In genomic region chr1:174971895-174972294, GRCm38 (mm10) we compare ENCODE assay signal across 25 mouse cellular contexts. TPM values are rescaled to one million over a fixed set of nuclear protein-coding genes. Genes with fewer than 3 reads are reported as not detected.
DNase-seq lines count a peak whose midpoint lies in the region; ATAC-seq and TF ChIP-seq lines count a peak whose summit lies in the region.
"Had no signal": no experiment of that assay in that cellular context is flagged by ENCODE, and none has a peak within 500 bp of the region (broad histone marks: within the 10 kb centered on the region; RNA-seq: fewer than 3 reads in every experiment).

No protein-coding gene starts in this region.

- 46% methylated on average over 6 of the region's 6 CpGs for WGBS in lung, embryonic 14.5 days
- WGBS in lung, postnatal 0 days = 45% methylated on average over 6 of the region's 6 CpGs
- 41% methylated on average over 6 of the region's 6 CpGs for WGBS in embryonic facial prominence, embryonic 15.5 days
- 63% methylated on average over 6 of the region's 6 CpGs for WGBS in neural tube, embryonic 12.5 days
- WGBS in forebrain, postnatal 0 days = 79% methylated on average over 6 of the region's 6 CpGs

- no peaks in the 10 kb centered on the region for H3K36me3 ChIP-seq in lung, embryonic 14.5 days (ENCODE audit: insufficient read depth)
- H3K36me3 ChIP-seq in lung, postnatal 0 days (ENCODE audit: insufficient read depth, low read length) = no peaks in the 10 kb centered on the region
- no peaks in the 10 kb centered on the region for H3K36me3 ChIP-seq in embryonic facial prominence, embryonic 15.5 days
- no peaks in the 10 kb centered on the region for H3K36me3 ChIP-seq in neural tube, embryonic 12.5 days
- H3K36me3 ChIP-seq in forebrain, postnatal 0 days (ENCODE audit: insufficient read depth) = no peaks in the 10 kb centered on the region
- H3K36me3 ChIP-seq: embryonic facial prominence, embryonic 12.5 days; forebrain, embryonic 10.5 days; G1E; heart, embryonic 12.5 days; liver, embryonic 13.5 days; lung, embryonic 15.5 days; stomach, embryonic 15.5 days had no signal

- no peaks in the 10 kb centered on the region for H3K4me1 ChIP-seq in lung, embryonic 14.5 days (ENCODE audit: insufficient read depth)
- no peaks in the 10 kb centered on the region for H3K4me1 ChIP-seq in lung, postnatal 0 days (ENCODE audit: insufficient read depth, low read depth, low read length)
- no peaks in the 10 kb centered on the region; the same call in 1 of the 2 replicates for H3K4me1 ChIP-seq in embryonic facial prominence, embryonic 15.5 days
- H3K4me1 ChIP-seq in neural tube, embryonic 12.5 days = no peaks in the 10 kb centered on the region
- H3K4me1 ChIP-seq in forebrain, postnatal 0 days (ENCODE audit: insufficient read depth) = no peaks in the 10 kb centered on the region
- H3K4me1 ChIP-seq: forebrain, embryonic 10.5 days; heart, embryonic 12.5 days; liver, embryonic 13.5 days; lung, embryonic 15.5 days; stomach, embryonic 15.5 days had no signal

- peak; percentile 41; the same call in 1 of the 2 replicates for ATAC-seq in lung, embryonic 14.5 days (ENCODE audit: insufficient read depth)
- ATAC-seq in lung, postnatal 0 days = no peak
- 0 out of 2 replicates have a peak, but pooled peaks have one; percentile 70 for ATAC-seq in embryonic facial prominence, embryonic 15.5 days (ENCODE audit: insufficient number of reproducible peaks, low FRiP score, low TSS enrichment, low read depth)
- peak; percentile 58; the same call in 1 of the 2 replicates for ATAC-seq in neural tube, embryonic 12.5 days (ENCODE audit: low FRiP score, low read depth)
- ATAC-seq in erythroid progenitor cell, adult 5-6 weeks (replicated peaks; ENCODE audit: low FRiP score, poor library complexity, severe bottlenecking) = no peak
- no peak for ATAC-seq in forebrain, postnatal 0 days
- ATAC-seq: CD4-positive, CD25-positive, alpha-beta regulatory T cell, adult 4 months; hindbrain, postnatal 0 days; intestine, postnatal 0 days had no signal

- TF ChIP-seq CTCF in lung, embryonic 14.5 days (IDR thresholded peaks at IDR 0.05; ENCODE audit: low read depth) = no peak
- no peak for TF ChIP-seq CTCF in lung, postnatal 0 days (IDR thresholded peaks at IDR 0.05)
- TF ChIP-seq CTCF in forebrain, postnatal 0 days (IDR thresholded peaks at IDR 0.05; ENCODE audit: low read depth) = no peak

- no peak overlapping the region for H3K4me3 ChIP-seq in lung, embryonic 14.5 days (ENCODE audit: low read depth, low read length)
- no peak overlapping the region for H3K4me3 ChIP-seq in lung, postnatal 0 days (ENCODE audit: low read depth, low read length)
- no peak overlapping the region for H3K4me3 ChIP-seq in embryonic facial prominence, embryonic 15.5 days (replicated peaks)
- H3K4me3 ChIP-seq in neural tube, embryonic 12.5 days = no peak overlapping the region
- H3K4me3 ChIP-seq in forebrain, postnatal 0 days (ENCODE audit: low read depth, low read length) = no peak overlapping the region
- H3K4me3 ChIP-seq: embryonic facial prominence, embryonic 12.5 days; forebrain, embryonic 10.5 days; heart, embryonic 12.5 days; liver, embryonic 13.5 days; lung, embryonic 15.5 days; stomach, embryonic 15.5 days had no signal

- no peaks in the 10 kb centered on the region for H3K27me3 ChIP-seq in lung, embryonic 14.5 days (ENCODE audit: insufficient read depth, low read length)
- H3K27me3 ChIP-seq in lung, postnatal 0 days (replicated peaks; ENCODE audit: insufficient read depth, low read length) = no peaks in the 10 kb centered on the region
- H3K27me3 ChIP-seq in embryonic facial prominence, embryonic 15.5 days = no peaks in the 10 kb centered on the region
- no peaks in the 10 kb centered on the region for H3K27me3 ChIP-seq in neural tube, embryonic 12.5 days (replicated peaks)
- H3K27me3 ChIP-seq in forebrain, postnatal 0 days (ENCODE audit: insufficient read depth, low read length) = no peaks in the 10 kb centered on the region
- H3K27me3 ChIP-seq: embryonic facial prominence, embryonic 12.5 days; heart, embryonic 12.5 days; liver, embryonic 13.5 days; lung, embryonic 15.5 days; stomach, embryonic 15.5 days had no signal

- no peaks in the 10 kb centered on the region for H3K9me3 ChIP-seq in lung, embryonic 14.5 days (ENCODE audit: low read depth, low read length)
- H3K9me3 ChIP-seq in lung, postnatal 0 days (ENCODE audit: low read length) = no peaks in the 10 kb centered on the region
- no peaks in the 10 kb centered on the region for H3K9me3 ChIP-seq in embryonic facial prominence, embryonic 15.5 days (replicated peaks)
- H3K9me3 ChIP-seq in neural tube, embryonic 12.5 days = no peaks in the 10 kb centered on the region
- no peaks in the 10 kb centered on the region for H3K9me3 ChIP-seq in forebrain, postnatal 0 days (ENCODE audit: low read length)
- H3K9me3 ChIP-seq: embryonic facial prominence, embryonic 12.5 days; forebrain, embryonic 10.5 days; heart, embryonic 12.5 days; liver, embryonic 13.5 days; lung, embryonic 15.5 days; stomach, embryonic 15.5 days had no signal

- no peak for DNase-seq in lung, embryonic 14.5 days
- no peak for DNase-seq in lung, postnatal 0 days (ENCODE audit: low spot score)
- peak; percentile 1 for DNase-seq in embryo, embryonic 11.5 days (ENCODE audit: low read depth, low spot score)
- DNase-seq in thymus, postnatal 10 days (ENCODE audit: low spot score in 2 of 2) = no peak
- DNase-seq in forebrain, postnatal 0 days = no peak
- DNase-seq: adrenal gland, postnatal 14 days; cerebellum, adult 11 months; cerebellum, postnatal 10 days; liver, embryonic 13.5 days; thymus, adult 18-20 months had no signal

- no peak overlapping the region for H3K4me2 ChIP-seq in lung, embryonic 14.5 days
- no peak overlapping the region for H3K4me2 ChIP-seq in lung, postnatal 0 days (replicated peaks; ENCODE audit: low read depth, low read length)
- no peak overlapping the region for H3K4me2 ChIP-seq in embryonic facial prominence, embryonic 15.5 days (replicated peaks)
- H3K4me2 ChIP-seq in neural tube, embryonic 12.5 days (replicated peaks) = no peak overlapping the region
- H3K4me2 ChIP-seq in forebrain, postnatal 0 days (ENCODE audit: low read depth) = no peak overlapping the region
- H3K4me2 ChIP-seq: embryonic facial prominence, embryonic 12.5 days; heart, embryonic 12.5 days; liver, embryonic 13.5 days; lung, embryonic 15.5 days; midbrain, embryonic 11.5 days; stomach, embryonic 15.5 days had no signal

- no peak overlapping the region for H3K27ac ChIP-seq in lung, embryonic 14.5 days (ENCODE audit: low read depth)
- H3K27ac ChIP-seq in lung, postnatal 0 days (ENCODE audit: low read length) = no peak overlapping the region
- H3K27ac ChIP-seq in embryonic facial prominence, embryonic 15.5 days (replicated peaks) = no peak overlapping the region
- H3K27ac ChIP-seq in neural tube, embryonic 12.5 days = no peak overlapping the region
- H3K27ac ChIP-seq in forebrain, postnatal 0 days (ENCODE audit: low read depth, low read length) = no peak overlapping the region
- H3K27ac ChIP-seq: embryonic facial prominence, embryonic 12.5 days; forebrain, embryonic 10.5 days; hindbrain, postnatal 0 days; kidney, postnatal 0 days; liver, embryonic 13.5 days; lung, embryonic 15.5 days; macrophage; stomach, embryonic 15.5 days had no signal

- H3K9ac ChIP-seq in lung, embryonic 14.5 days = no peak overlapping the region
- no peak overlapping the region for H3K9ac ChIP-seq in lung, postnatal 0 days (replicated peaks; ENCODE audit: low read depth)
- H3K9ac ChIP-seq in embryonic facial prominence, embryonic 15.5 days = no peak overlapping the region
- H3K9ac ChIP-seq in neural tube, embryonic 12.5 days = no peak overlapping the region
- H3K9ac ChIP-seq in forebrain, postnatal 0 days = no peak overlapping the region
- H3K9ac ChIP-seq: embryonic facial prominence, embryonic 12.5 days; heart, embryonic 12.5 days; liver, embryonic 13.5 days; lung, embryonic 15.5 days; stomach, embryonic 15.5 days had no signal

- no peak for TF ChIP-seq EP300 in lung, postnatal 0 days (IDR thresholded peaks at IDR 0.05)

RNA-seq across cellular contexts. Expression of gene Grem2, which starts 50.3 kb away (rescaled TPM):
- 1.6 TPM in 2 replicates for polyA plus RNA-seq in lung, embryonic 14.5 days (2014; fragmentation: Nextera tagmentation; extraction: Ambion mirVana)
- polyA plus RNA-seq in lung, postnatal 0 days (2015; fragmentation: Nextera tagmentation; extraction: Ambion mirVana) = 2.7 and 3.0 TPM in 2 replicates
- polyA plus RNA-seq in embryonic facial prominence, embryonic 15.5 days (2015; fragmentation: Nextera tagmentation; extraction: Ambion mirVana) = 2.9 and 3.6 TPM in 2 replicates
- 2.0 and 2.5 TPM in 2 replicates for polyA plus RNA-seq in neural tube, embryonic 12.5 days (2016; fragmentation: Nextera tagmentation; extraction: Ambion mirVana)
- total RNA-seq in erythroid progenitor cell, adult 5-6 weeks (2015; ENCODE audit: low replicate concordance) = not detected in 2 replicates
- not detected in 2 replicates for total RNA-seq in erythroid progenitor cell, adult 5-6 weeks (2017; ENCODE audit: low replicate concordance)
- total RNA-seq in forebrain, postnatal 0 days (2014; rRNA removed) = 11.8 and 13.9 TPM in 2 replicates
- polyA plus RNA-seq in forebrain, postnatal 0 days (2015; fragmentation: Nextera tagmentation; extraction: Ambion mirVana) = 1.8 and 2.9 TPM in 2 replicates
- polyA plus RNA-seq: CD4-positive, CD25-positive, alpha-beta regulatory T cell, adult 4 months; G1E; macrophage had no signal

Comparison
In these comparisons a context has a peak if more than half of its experiments do, and no peak if none do; other contexts are left out.
1. ATAC-seq: peak in lung, embryonic 14.5 days (single experiment), embryonic facial prominence, embryonic 15.5 days (single experiment) and neural tube, embryonic 12.5 days (single experiment); none in lung, postnatal 0 days (single experiment), erythroid progenitor cell, adult 5-6 weeks (single experiment) and forebrain, postnatal 0 days (single experiment).